Mouse (Mus musculus) neural tube, embryonic 13.5 days (tissue): ENCODE results near the gene Cadps. TPM values are rescaled to one million over a fixed set of nuclear protein-coding genes. Genes with fewer than 3 reads are reported as not detected.

Experiments used
- ATAC-seq: fragments of 200-750 bp; cut with Nextera tagmentation; 2 replicates; pipeline ENCODE4 v1.8.0; 2017; ENCODE audit warnings: low read depth, mild to moderate bottlenecking, moderate TSS enrichment, moderate library complexity
- H3K27ac ChIP-seq: fragments of 300-500 bp; sonication (generic); replicated peaks from 2 replicates; pipeline ENCODE4 v1.5.1; 2015; ENCODE audit warnings: moderate library complexity, mild to moderate bottlenecking, inconsistent platforms
- H3K27me3 ChIP-seq: fragments of 300-500 bp; sonication (generic); 2 replicates; pipeline ENCODE4 v1.6.1; 2015; ENCODE audit warnings: mild to moderate bottlenecking, inconsistent platforms
- H3K36me3 ChIP-seq: fragments of 300-500 bp; sonication (generic); 2 replicates; pipeline ENCODE4 v1.6.1; 2015; ENCODE audit warnings: mild to moderate bottlenecking, inconsistent platforms
- H3K4me1 ChIP-seq: fragments of 300-500 bp; sonication (generic); replicated peaks from 2 replicates; pipeline ENCODE4 v1.6.1; 2015; ENCODE audit warnings: inconsistent platforms
- H3K4me2 ChIP-seq: fragments of 300-500 bp; sonication (generic); 2 replicates; pipeline ENCODE4 v1.6.1; 2015; ENCODE audit warnings: inconsistent platforms, mild to moderate bottlenecking, moderate library complexity
- H3K4me3 ChIP-seq: fragments of 300-500 bp; sonication (generic); 2 replicates; pipeline ENCODE4 v1.5.1; 2015; ENCODE audit warnings: mild to moderate bottlenecking, inconsistent platforms
- H3K9ac ChIP-seq: fragments of 300-500 bp; sonication (generic); 2 replicates; pipeline ENCODE4 v1.6.1; 2015; ENCODE audit warnings: moderate library complexity, mild to moderate bottlenecking, inconsistent platforms
- H3K9me3 ChIP-seq: fragments of 300-500 bp; sonication (generic); 2 replicates; pipeline ENCODE4 v1.6.1; 2016; ENCODE audit warnings: inconsistent platforms
- WGBS: fragments of 180-500 bp; shearing (Covaris S2); methylation state at CpG from one replicate; pipeline ENCODE4 v1.1.7; 2015; 5-methylcytosine and 5-hydroxymethylcytosine counted together
- polyA plus RNA-seq: library from polyadenylated mRNA; unstranded; fragments of >200 nt; fragmentation: Nextera tagmentation; extraction: Ambion mirVana; gene quantifications from 2 replicates; pipeline ENCODE4 v1.2.1, GENCODE M21; 2015

Cadps gene
- polyA plus RNA-seq, 1 experiment from 2014 or later = 34.2 TPM

GRCm38 (mm10) chr14:12400116-12400515 lies 422.8 kb downstream of the Cadps start:
- 0 out of 2 replicates have a peak, but pooled peaks cover 3% of the 10 kb centered on the region for H3K36me3 ChIP-seq
- no peaks in the 10 kb centered on the region for H3K9me3 ChIP-seq
- no peaks in the 10 kb centered on the region for H3K4me1 ChIP-seq
- H3K27me3 ChIP-seq = peaks cover 82% of the 10 kb centered on the region
- no peak for ATAC-seq
- H3K4me3 ChIP-seq = no peak overlapping the region
- no peak overlapping the region for H3K4me2 ChIP-seq
- no peak overlapping the region for H3K9ac ChIP-seq
- WGBS = 89% methylated on average over 5 of the region's 5 CpGs
- H3K27ac ChIP-seq = no peak overlapping the region

- no peaks in the 10 kb centered on the region for H3K9me3 ChIP-seq
- H3K4me1 ChIP-seq = peaks cover 24% of the 10 kb centered on the region
- H3K9ac ChIP-seq = no peak overlapping the region
- H3K27me3 ChIP-seq = peaks cover 84% of the 10 kb centered on the region
- no peak for ATAC-seq
- H3K4me3 ChIP-seq = no peak overlapping the region
- no peak overlapping the region for H3K27ac ChIP-seq
- WGBS = 78% methylated on average over 3 of the region's 3 CpGs
- 0 out of 2 replicates have a peak, but pooled peaks cover 3% of the 10 kb centered on the region for H3K36me3 ChIP-seq
- H3K4me2 ChIP-seq = no peak overlapping the region
Observed at GRCm38 (mm10) chr14:12397561-12397960, 425.3 kb downstream of the Cadps start.

GRCm38 (mm10) chr14:12394318-12394717 lies 428.6 kb downstream of the Cadps start:
- H3K9me3 ChIP-seq = no peaks in the 10 kb centered on the region
- H3K4me3 ChIP-seq = no peak overlapping the region
- no peak overlapping the region for H3K4me2 ChIP-seq
- peaks cover 42% of the 10 kb centered on the region for H3K4me1 ChIP-seq
- H3K27ac ChIP-seq = no peak overlapping the region
- no peaks in the 10 kb centered on the region for H3K36me3 ChIP-seq
- peaks cover 90% of the 10 kb centered on the region for H3K27me3 ChIP-seq
- WGBS = 34% methylated on average over 2 of the region's 2 CpGs
- H3K9ac ChIP-seq = no peak overlapping the region
- ATAC-seq = no peak

GRCm38 (mm10) chr14:12393271-12393861 lies 429.5 kb downstream of the Cadps start:
- Histone ChIP-seq H3K27ac (no peak overlapping the region), H3K9me3 (no peaks in the 10 kb centered on the region), H3K27me3 (peaks cover 88% of the 10 kb centered on the region), H3K9ac (no peak overlapping the region), H3K36me3 (no peaks in the 10 kb centered on the region), H3K4me2 (no peak overlapping the region), H3K4me3 (no peak overlapping the region), H3K4me1 (peaks cover 51% of the 10 kb centered on the region)
- ATAC-seq = peak; percentile 87
- WGBS = 4% methylated on average over 12 of the region's 12 CpGs

- Histone ChIP-seq H3K4me2 (no peak overlapping the region), H3K36me3 (no peaks in the 10 kb centered on the region), H3K9me3 (no peaks in the 10 kb centered on the region), H3K9ac (no peak overlapping the region), H3K4me1 (peaks cover 58% of the 10 kb centered on the region), H3K27me3 (peaks cover 88% of the 10 kb centered on the region), H3K27ac (no peak overlapping the region), H3K4me3 (no peak overlapping the region)
- WGBS = 58% methylated on average over 7 of the region's 7 CpGs
- ATAC-seq = no peak
Observed at GRCm38 (mm10) chr14:12391167-12391566, 431.7 kb downstream of the Cadps start.

- H3K27me3 ChIP-seq = peaks cover 90% of the 10 kb centered on the region
- H3K4me3 ChIP-seq = no peak overlapping the region
- no peak overlapping the region for H3K4me2 ChIP-seq
- WGBS = 5% methylated on average over 14 of the region's 14 CpGs
- ATAC-seq = peak; percentile 28; the same call in 1 of the 2 replicates
- H3K9me3 ChIP-seq = no peaks in the 10 kb centered on the region
- H3K9ac ChIP-seq = no peak overlapping the region; the same call in 1 of the 2 replicates
- peaks cover 47% of the 10 kb centered on the region for H3K4me1 ChIP-seq
- no peak overlapping the region for H3K27ac ChIP-seq
- H3K36me3 ChIP-seq = no peaks in the 10 kb centered on the region
Observed at GRCm38 (mm10) chr14:12388806-12389436, 434.0 kb downstream of the Cadps start.

- WGBS = 16% methylated on average over 4 of the region's 4 CpGs
- Histone ChIP-seq H3K4me2 (no peak overlapping the region), H3K4me3 (no peak overlapping the region), H3K36me3 (no peaks in the 10 kb centered on the region), H3K27ac (no peak overlapping the region), H3K9ac (no peak overlapping the region), H3K27me3 (peaks cover 96% of the 10 kb centered on the region), H3K4me1 (peaks cover 42% of the 10 kb centered on the region), H3K9me3 (no peaks in the 10 kb centered on the region)
- ATAC-seq = no peak
Observed at GRCm38 (mm10) chr14:12388192-12388795, 434.6 kb downstream of the Cadps start.

- peaks cover 97% of the 10 kb centered on the region for H3K27me3 ChIP-seq
- no peak overlapping the region for H3K4me2 ChIP-seq
- H3K9ac ChIP-seq = no peak overlapping the region
- H3K36me3 ChIP-seq = no peaks in the 10 kb centered on the region
- no peak overlapping the region for H3K27ac ChIP-seq
- 71% methylated on average over 6 of the region's 6 CpGs for WGBS
- H3K4me3 ChIP-seq = no peak overlapping the region
- no peak for ATAC-seq
- peaks cover 33% of the 10 kb centered on the region for H3K4me1 ChIP-seq
- no peaks in the 10 kb centered on the region for H3K9me3 ChIP-seq
Observed at GRCm38 (mm10) chr14:12387176-12387575, 435.7 kb downstream of the Cadps start.

GRCm38 (mm10) chr14:12377883-12378282 lies 445.0 kb downstream of the Cadps start:
- peaks cover 89% of the 10 kb centered on the region for H3K27me3 ChIP-seq
- H3K27ac ChIP-seq = no peak overlapping the region
- H3K4me1 ChIP-seq = 0 out of 2 replicates have a peak, but pooled peaks cover 3% of the 10 kb centered on the region
- H3K9ac ChIP-seq = no peak overlapping the region
- no peaks in the 10 kb centered on the region for H3K9me3 ChIP-seq
- H3K4me3 ChIP-seq = no peak overlapping the region
- no peak for ATAC-seq
- peaks cover 8% of the 10 kb centered on the region; the same call in 1 of the 2 replicates for H3K36me3 ChIP-seq
- 32% methylated on average over 9 of the region's 9 CpGs for WGBS
- H3K4me2 ChIP-seq = no peak overlapping the region

GRCm38 (mm10) chr14:12377289-12377688 lies 445.6 kb downstream of the Cadps start:
- Histone ChIP-seq H3K27ac (no peak overlapping the region), H3K9ac (no peak overlapping the region), H3K4me2 (no peak overlapping the region), H3K4me3 (no peak overlapping the region), H3K9me3 (no peaks in the 10 kb centered on the region), H3K36me3 (peaks cover 8% of the 10 kb centered on the region; the same call in 1 of the 2 replicates), H3K27me3 (peaks cover 85% of the 10 kb centered on the region), H3K4me1 (0 out of 2 replicates have a peak, but pooled peaks cover 3% of the 10 kb centered on the region)
- no peak for ATAC-seq
- 91% methylated on average over 2 of the region's 2 CpGs for WGBS

- H3K36me3 ChIP-seq = peaks cover 8% of the 10 kb centered on the region; the same call in 1 of the 2 replicates
- H3K4me1 ChIP-seq = 0 out of 2 replicates have a peak, but pooled peaks cover 3% of the 10 kb centered on the region
- no peak overlapping the region for H3K9ac ChIP-seq
- H3K4me2 ChIP-seq = no peak overlapping the region
- 28% methylated on average over 2 of the region's 2 CpGs for WGBS
- no peaks in the 10 kb centered on the region for H3K9me3 ChIP-seq
- H3K4me3 ChIP-seq = no peak overlapping the region
- no peak overlapping the region for H3K27ac ChIP-seq
- H3K27me3 ChIP-seq = peaks cover 84% of the 10 kb centered on the region
- ATAC-seq = no peak
Observed at GRCm38 (mm10) chr14:12375451-12375850, 447.4 kb downstream of the Cadps start.

- H3K9me3 ChIP-seq = no peaks in the 10 kb centered on the region
- no peak overlapping the region for H3K27ac ChIP-seq
- H3K9ac ChIP-seq = no peak overlapping the region
- no peaks in the 10 kb centered on the region for H3K36me3 ChIP-seq
- H3K4me3 ChIP-seq = no peak overlapping the region
- peaks cover 98% of the 10 kb centered on the region for H3K27me3 ChIP-seq
- no peak for ATAC-seq
- peaks cover 15% of the 10 kb centered on the region for H3K4me1 ChIP-seq
- H3K4me2 ChIP-seq = no peak overlapping the region
- WGBS = 6% methylated on average over 16 of the region's 16 CpGs
Observed at GRCm38 (mm10) chr14:12350271-12350916, 472.5 kb downstream of the Cadps start.
